Mouse (Mus musculus): ENCODE data around the gene Pink1.

The Pink1 gene

GRCm38 (mm10) chr4:138311595-138311994 lies 14.5 kb downstream of the Pink1 start:
- DNase-seq = peak; percentile 76 to 82

DNA sequence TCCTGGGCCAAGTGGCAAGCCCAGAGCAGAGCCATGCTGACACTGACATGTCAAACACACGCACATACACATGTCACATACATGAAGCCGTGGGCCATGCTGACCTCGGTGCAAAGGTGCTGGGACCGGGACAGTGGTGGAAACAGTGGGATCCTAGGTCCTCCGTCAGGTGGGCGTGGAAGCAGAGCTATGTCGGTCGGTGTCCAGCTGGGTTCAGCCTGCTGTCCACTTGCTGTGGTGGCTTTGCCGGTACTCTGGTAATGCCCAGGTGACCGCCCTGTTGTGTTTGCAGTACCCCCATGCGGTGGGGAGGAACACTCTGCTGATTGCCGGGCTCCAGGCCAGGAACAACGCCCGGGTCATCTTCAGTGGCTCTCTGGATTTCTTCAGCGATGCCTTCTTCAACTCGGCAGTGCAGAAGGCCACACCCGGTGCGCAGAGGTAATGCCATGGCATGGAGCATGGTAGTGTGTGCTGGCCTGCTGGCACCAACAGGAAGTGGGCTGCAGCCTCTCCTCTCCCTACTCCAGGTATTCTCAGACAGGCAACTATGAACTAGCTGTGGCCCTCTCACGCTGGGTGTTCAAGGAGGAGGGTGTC lies 15.7 kb downstream of the Pink1 start:
- no peak for DNase-seq

DNA sequence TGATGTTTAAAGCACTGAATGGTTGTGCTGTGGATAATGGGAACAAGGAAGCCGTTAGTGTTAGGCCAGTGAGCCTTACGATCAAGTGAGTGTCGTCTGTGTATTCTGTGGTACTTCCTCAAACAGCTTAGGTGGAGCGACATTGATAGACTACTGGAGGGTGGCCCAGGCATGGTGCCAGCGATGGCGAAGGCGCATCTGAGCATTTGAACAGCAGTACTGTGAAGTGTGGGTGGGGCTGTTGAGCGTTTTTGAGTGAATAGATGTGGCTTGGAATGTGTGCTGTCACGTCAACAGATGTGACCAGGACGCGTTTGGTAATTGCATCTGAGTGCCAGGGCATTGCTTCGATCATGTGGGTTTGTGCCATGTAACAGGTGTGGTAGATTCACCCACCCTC lies 18.4 kb downstream of the Pink1 start:
- DNase-seq = no peak

GRCm38 (mm10) chr4:138307025-138307424 lies 19.1 kb downstream of the Pink1 start:
- no peak for DNase-seq

DNA sequence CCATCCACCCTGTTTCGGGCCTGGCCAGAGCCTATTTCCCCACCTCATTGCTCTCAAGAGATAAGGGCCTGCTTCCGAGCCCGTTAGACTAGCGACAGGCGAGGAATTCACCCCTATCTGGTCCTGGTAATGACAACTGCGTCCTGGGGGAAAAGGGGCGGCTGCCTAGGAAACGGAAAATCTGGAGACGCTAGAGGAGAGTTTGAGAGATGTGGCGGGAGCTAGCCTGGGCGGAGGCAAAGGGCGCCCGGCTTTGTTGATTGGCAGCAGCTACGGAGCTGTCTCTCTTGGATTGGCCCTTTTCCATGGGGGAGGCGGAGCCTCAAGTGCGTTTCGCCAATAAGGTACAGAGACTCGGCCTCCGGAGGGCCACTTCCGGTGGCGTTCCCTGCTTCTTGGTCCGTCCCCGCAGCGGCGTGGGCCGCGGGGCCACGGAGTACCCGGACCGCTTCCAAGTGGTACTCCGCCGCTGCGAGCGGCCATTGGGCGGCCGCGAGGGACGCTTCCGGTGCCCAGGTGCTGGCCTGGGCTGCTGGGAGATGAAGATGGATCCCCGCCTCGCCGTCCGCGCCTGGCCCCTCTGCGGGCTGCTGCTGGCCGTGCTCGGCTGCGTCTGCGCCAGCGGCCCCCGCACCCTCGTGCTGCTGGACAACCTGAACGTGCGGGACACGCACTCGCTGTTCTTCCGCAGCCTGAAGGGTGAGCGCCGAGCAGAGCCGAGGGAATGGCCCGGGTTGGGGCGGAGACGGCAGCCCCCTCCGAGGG lies 21.6 kb downstream of the Pink1 start, which contains the start of gene Ddost:
Ddost (plus strand) TSS at position 391 of the 765 bp plus-strand sequence.
- peak; percentile 98 to 99 for DNase-seq

DNA sequence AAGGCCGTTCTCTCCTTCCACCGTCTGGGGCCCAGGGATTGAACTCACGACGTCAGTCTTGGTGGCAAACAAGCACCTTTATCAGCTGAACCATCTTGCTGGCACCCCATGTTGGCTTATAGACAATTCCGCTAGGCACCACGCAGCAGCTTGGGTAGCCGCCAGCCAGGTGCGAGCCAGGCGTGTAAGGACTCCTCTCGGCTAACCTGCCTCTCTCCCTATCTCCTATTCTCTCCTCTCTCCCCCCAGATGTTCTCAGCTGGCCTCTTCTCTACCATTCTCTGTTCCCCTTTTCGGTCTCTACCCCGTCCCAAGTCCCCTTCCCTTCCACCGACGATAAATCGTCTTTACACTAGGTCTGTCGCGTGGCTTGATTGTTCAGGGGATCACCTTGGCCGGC lies 22.4 kb downstream of the Pink1 start:
- no peak for DNase-seq

- no peak for DNase-seq
Observed at GRCm38 (mm10) chr4:138303011-138303410, 23.1 kb downstream of the Pink1 start.

DNA sequence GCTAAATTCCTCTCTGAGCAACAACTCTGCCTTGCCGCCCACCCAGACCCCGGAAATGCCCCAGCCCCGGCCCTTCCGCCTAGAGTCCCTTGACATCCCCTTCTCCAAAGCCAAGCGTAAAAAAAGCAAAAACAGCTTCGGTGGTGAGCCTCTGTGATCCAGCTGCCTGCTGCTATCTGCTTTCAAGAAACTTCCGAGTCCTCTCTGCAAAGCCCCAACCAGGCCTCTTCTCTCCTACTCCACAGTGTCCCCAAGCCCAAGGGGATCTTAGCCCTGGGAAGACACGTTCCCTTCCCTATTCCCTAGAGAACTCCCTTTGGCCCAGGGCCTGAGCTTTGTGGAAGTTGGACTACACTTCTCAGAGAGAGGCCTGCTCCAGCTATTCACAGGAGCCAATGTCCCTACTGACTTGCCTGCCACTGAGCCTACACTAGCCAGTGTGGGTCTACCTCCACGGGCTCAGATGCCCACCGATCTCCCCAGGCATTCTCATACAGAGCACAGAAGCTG lies 24.8 kb downstream of the Pink1 start:
- no peak for DNase-seq

GRCm38 (mm10) chr4:138293949-138294550 lies 32.1 kb downstream of the Pink1 start:
- no peak for DNase-seq

- no peak for DNase-seq
Observed at GRCm38 (mm10) chr4:138293261-138293948, 32.7 kb downstream of the Pink1 start.

GRCm38 (mm10) chr4:138292028-138292427 lies 34.1 kb downstream of the Pink1 start:
- DNase-seq = no peak

DNA sequence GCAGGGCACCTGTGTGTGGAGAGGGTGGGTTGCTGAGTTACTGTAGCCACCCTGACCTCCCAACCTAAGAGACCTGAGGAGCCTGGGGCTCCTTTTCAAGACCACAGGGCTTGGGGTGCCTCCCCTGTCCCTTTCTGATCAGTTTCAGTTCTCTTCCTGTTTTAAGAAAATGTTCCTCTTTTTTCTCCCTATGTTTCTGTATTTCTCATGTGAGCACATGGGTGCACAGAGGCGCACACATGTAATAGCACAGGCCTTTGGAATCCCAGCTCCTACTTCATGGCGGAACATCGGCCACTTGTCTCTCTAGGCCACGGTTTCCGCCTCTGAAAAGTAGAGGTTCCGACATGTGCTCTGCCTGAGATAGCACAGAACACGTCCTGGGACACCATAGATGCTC lies 37.4 kb downstream of the Pink1 start:
- no peak for DNase-seq

DNA sequence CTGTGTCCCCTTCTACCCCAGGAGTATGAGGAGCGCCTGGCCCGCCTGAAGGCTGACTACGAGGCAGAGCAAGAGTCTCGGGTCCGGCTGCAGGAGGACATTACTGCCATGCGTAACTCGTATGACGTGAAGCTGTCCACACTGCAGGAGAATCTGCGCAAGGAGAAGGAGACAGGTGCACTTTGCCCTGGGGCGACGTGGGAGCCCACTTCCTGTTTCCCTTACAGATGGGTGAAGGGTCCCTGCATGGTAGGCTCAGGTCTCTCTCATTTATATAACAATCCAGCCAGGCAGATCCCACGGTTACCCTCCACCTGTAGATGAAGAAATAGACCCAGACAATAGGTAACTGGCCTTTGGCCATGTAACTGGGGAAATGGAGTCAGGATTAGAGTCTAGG lies 39.7 kb downstream of the Pink1 start:
- no peak for DNase-seq

DNA sequence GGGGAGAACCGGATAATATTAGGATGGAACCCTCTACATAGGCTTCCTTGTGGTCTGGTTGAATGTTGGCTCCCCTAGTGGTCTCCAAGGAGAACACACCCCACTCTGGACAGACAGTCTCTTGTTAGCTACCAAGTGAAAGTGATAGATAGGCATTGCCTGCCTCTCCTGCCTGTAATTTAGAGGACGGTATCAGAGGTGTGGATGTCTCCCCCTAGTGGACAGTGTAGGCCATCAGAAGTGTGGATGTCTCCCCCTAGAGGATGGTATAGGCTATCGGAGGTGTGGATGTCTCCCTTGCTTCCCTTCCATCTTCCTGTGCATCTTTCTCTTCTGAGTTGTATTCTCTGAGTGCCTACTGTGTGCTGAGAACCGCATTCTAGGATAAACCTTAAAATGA lies 43.3 kb downstream of the Pink1 start:
- peak; percentile 59 to 74 for DNase-seq

- no peak for DNase-seq
Observed at GRCm38 (mm10) chr4:138278346-138278745, 47.8 kb downstream of the Pink1 start.

DNA sequence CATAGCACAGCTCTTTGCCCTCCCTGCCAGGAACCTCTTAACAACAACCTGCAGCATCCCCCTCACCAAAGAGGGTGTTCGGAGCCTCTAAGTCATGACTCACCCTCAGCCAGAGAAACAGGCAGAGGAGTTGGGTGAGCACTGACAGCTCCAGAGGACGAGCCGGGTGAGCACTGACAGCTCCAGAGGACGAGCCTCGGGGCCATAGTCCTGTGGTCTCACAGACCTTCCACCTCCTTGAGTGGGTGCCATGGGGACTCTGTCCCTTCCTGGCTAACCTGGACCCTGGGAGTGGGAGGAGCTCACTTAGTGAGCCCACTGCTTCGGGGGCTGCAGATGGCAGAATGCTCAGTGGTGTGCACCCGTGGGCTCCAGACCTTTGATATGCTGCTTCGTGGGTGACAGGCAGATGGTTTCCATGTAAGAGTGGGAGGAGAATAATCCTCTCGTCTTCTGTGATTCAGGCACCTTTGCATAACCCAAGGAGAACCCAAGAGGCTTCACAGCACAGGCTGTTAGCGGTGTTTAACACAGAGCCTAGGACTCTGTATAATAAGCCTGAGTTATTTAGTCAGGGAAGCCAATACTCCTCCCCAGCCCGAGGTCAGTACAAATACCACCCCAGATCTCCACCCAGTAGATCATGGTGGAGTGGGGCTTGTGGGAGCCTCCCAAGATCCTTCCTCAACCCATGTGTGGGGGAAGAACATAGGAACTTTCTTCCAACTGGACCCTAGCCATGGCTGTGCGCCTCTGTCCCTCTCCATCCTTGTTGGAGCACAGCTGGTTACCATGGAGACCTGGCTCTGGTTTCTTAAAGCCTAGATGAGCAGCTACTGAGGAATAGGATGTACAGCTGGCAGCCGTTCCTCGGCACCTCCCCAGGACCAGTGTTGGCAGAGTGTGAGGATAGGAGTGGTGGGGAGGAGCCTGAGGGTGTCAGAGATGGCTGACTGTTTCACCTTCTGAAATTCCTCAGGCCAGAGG lies 53.8 kb downstream of the Pink1 start:
- DNase-seq = peak in 1 of 2 experiments; percentile 21

DNA sequence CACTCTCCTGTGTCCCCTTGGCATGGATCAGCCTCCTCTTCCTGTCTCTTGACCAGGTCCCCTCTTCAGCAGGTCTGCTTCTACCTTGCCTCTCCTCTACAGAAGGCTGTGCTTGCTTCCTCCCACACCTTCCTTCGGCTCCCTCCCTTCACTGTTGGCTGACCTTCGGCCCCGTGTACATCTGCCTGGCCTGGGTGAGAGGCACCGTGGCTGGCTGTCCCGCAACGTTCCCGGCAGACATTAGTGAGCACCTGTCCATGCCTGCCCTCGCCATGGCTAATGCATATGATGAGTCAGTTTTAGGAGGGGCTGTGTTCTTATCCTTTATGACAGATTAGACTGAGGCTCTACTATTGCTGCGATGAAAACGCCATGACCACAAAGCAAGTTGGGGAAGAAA lies 58.2 kb downstream of the Pink1 start:
- DNase-seq = no peak

Measured in kidney, postnatal 4 days (tissue).